Mouse (Mus musculus) ES-Bruce4 (cell line): ENCODE measurements at regions not wholly inside any gene's neighbourhood (a gene's known extent, or its start where the extent isn't known, plus 50 kb on each side); places are given as distances from the start of the nearest gene placed in this dataset.

Experiments
- CTCF ChIP-seq: IDR thresholded peaks from one replicate; pipeline ENCODE4 v1.8.1; 2011; ENCODE audit warnings: low read depth, low read length
- EP300 ChIP-seq: IDR thresholded peaks from 2 replicates; pipeline ENCODE4 v1.6.1; 2011; ENCODE audit warnings: low read depth, low read length; ENCODE audit not compliant: insufficient read depth

GRCm38 (mm10) chr9:69705942-69706341 lies 54.8 kb downstream of the Foxb1 start:
- TF ChIP-seq CTCF (no peak), EP300 (no peak)
